Mouse (Mus musculus) CD4-positive, CD25-positive, alpha-beta regulatory T cell, adult 9 weeks (primary cell): ENCODE measurements around the gene Gm21905. TPM values are rescaled to one million over a fixed set of nuclear protein-coding genes. Genes with fewer than 3 reads are reported as not detected.

Source experiments
- polyA plus RNA-seq: library from polyadenylated mRNA; unstranded; fragments of 100-300 nt; shearing (Covaris generic); gene quantifications from one replicate; pipeline ENCODE4 v1.2.1, GENCODE M21; 2017

Gene Gm21905
- polyA plus RNA-seq: not detected

DNA sequence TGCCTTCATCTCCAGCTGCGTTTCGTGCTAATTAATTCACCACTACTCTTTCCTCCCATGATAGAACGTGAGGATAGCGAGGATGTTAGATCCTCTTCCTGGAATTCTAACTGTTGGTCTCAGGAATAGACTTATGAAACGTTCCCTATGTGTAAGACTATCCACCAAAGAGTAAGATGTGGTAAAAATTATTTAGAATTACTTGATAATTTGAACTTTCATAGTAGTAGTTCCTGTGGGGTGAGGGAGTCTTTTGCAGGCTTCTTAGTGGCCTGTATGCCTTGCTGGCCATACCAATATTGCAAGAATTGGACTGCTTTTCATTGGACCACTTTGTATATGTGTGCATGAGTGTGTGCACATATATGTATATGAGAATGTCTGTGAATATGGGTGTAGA is at the start of gene Gm21905:
TSS of gene Gm21905 (minus strand) at position 101 of the 400 bp plus-strand sequence.

DNA sequence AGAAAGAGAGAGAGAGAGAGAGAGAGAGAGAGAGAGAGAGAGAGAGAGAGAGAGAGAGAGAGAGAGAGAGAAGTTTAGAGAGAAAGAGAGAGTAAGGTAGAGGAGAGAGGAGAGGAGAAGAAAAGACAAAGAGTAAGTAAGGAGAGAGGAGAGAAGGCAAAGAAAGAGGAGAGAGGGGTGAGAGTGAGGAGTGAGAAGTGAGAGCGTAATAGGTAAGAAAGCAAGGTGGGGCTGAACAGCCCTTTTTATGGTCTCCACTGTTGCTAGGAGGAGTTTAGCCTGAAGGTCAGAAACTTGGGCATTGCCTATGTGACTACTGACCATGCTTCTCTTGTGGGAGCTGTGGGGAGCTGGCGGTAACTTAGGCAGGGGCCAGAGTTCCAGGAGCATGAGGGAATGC is 4.9 kb downstream of the Gm21905 start, which contains the start of gene Gm5108:
TSS of gene Gm5108 (plus strand) at position 301 of the 400 bp plus-strand sequence.

Other genes starting within 250 kb of the Gm21905 start
- gene Atp8a1, start 99.0 kb downstream of the Gm21905 start, polyA plus RNA-seq: 8.9 TPM
- gene Gm5108, start 4.8 kb downstream of the Gm21905 start, polyA plus RNA-seq: not detected
- not detected for gene Grxcr1, start 85.4 kb upstream of the Gm21905 start, polyA plus RNA-seq